Mouse (Mus musculus) large intestine, adult 2 months (tissue): Measurements from ENCODE around the gene Appl1. TPM values are rescaled to one million over a fixed set of nuclear protein-coding genes. Genes with fewer than 3 reads are reported as not detected.
"Not testable (repeated sequence)": the region's sequence is repeated elsewhere in the genome, so short reads cannot be mapped to it uniquely, and the experiment has no call there.

Experiments
- DNase-seq: peaks from one replicate; pipeline ENCODE4 v3.0.0-alpha.2; 2012; ENCODE audit warnings: low read depth, low spot score
- WGBS: fragments of 180-500 bp; shearing (Covaris S2); methylation state at CpG from one replicate; pipeline ENCODE4 v1.1.7; 2018; 5-methylcytosine and 5-hydroxymethylcytosine counted together
- polyA plus RNA-seq: library from polyadenylated mRNA; depleted of rRNA; stranded (reverse); fragments of >200 nt; gene quantifications from 2 replicates; pipeline ENCODE4 v1.2.3, GENCODE M21; 2012

Gene Appl1
- polyA plus RNA-seq, 1 experiment: 2.9 TPM

DNA sequence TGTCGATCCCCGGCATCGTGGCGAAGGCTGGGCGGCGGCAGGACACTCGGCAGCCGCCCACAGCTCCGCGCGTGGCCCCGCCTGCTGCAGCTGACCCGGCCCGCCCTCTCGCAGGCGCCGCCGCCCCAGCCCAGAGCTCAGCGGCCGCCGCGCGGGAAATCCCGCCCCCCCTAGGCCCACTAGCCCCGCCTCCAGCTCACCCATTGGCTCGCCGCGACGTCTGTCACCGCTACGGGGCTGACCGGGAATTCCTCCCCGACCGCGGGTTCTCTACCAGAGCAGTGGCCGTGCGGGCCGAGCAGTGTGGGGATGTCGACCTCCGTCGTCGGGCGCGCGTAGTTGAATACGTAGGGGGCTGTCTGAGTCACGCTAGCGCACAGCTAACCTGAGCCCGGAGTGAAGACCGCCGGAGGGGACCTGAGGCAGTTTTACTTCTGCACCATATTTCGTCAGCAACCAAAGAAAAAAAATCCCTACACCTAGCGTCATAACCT is 546 bp downstream of the Appl1 start:
- WGBS: under 1% methylated on average over 53 of the region's 53 CpGs
- DNase-seq: no peak

DNA sequence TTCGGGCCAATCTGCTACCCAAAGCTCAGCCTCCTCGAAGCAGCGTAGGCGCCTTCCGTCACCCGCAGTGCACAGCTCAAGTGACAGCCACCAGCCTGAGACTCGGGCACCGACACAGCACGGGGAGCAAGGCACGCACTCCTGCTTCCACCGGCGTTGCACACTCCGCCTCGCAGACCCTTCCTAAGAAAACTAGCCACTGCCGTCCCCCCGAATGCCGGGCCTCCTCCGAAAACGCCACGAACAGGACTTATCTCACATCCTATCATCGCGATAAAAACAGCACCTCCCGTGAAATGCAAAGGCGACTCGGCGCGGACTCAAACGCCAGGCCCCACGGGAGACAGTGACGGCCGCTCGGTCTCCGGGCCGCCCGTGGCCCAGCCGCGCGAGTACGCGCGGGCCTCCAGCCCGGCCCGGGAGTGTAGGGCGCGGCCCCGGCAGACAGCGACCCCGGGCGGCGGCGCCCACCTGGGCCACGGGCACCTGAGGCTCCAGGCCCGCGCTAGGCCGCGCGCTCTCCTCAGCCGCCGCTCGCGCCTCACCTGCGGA is 1.1 kb downstream of the Appl1 start:
- DNase-seq: no peak
- WGBS: under 1% methylated on average over 62 of the region's 62 CpGs

DNA sequence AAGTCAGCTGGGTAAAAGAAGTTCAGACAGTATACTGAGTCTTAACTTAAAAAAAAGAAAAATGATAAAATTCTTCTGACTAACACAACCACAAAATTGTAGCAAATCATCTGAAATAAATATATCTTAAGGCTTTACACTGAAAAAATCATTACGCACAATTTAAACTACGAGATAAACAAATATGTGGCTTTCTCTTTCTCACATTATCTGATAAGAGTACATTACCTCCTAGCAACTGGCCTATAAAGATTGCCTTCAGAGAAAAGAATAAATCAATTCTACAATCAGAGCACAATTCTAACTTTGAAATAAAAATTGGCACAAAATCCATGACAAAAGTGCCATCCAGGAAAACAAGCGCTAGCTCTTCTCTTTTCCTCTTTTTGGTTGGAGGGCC is 1.9 kb downstream of the Appl1 start:
- WGBS: 22% methylated on average over 3 of the region's 3 CpGs
- DNase-seq: no peak

DNA sequence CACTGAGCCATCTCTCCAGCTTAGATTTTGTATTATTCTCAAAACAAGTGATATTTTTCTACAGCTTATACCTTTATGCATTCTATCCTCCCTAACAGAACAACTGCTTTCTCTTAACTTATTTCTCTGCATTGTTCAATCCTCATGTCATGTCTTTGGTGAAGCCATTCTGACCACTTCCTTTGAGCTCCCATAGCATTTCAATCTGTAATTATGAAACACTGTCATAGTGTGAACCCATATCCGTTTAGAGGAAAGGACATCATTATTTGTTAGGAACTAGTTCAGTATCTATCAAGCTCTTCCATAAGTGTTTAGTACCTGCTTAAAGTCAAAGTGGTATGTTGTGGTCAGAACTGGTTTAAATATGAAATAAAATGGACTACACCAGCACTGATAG is 10.5 kb downstream of the Appl1 start:
- DNase-seq: no peak
- 79% methylated on average over 1 of the region's 1 CpGs for WGBS

DNA sequence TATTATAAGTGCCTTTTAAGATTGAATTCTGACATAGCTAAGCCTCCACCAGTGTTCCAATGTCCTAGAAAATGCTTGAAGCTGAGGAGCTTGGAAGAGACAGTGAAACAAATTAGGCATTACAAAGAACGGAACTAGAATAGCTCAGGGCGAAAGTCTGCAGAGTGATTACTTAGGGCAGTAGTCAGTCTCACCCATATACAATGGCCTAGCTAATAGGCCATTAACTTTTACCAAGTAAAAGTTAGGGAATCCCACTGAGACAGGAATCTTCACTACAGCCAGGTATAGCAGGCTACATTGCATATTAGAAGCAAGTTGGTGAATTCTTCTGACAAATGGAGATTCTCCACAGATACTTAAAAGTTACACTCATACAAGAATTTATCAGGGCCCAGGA is 14.9 kb downstream of the Appl1 start:
- not testable (repeated sequence) for DNase-seq
- whole genome bisulfite sequencing: 95% methylated on average over 2 of the region's 2 CpGs

DNA sequence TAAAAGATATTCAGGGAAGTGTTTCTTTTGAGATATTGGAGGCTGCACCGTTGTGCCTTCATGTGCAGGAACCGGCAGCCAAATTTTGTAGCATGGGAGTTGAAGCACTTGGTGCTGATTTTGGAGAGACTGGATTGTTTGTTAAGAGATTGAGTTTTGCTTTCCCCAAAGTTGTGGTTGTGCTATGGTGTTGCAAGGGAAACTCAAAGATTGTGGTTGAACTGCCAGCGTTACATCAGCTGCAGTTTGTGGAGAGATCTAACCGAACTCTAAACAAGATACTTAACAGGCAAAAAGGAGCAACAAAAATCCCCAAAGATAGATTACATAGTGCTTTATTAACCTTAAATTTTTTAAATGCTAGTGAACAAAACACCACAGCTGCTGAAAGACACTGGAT is 35.5 kb downstream of the Appl1 start:
- 84% methylated on average over 4 of the region's 4 CpGs for WGBS

DNA sequence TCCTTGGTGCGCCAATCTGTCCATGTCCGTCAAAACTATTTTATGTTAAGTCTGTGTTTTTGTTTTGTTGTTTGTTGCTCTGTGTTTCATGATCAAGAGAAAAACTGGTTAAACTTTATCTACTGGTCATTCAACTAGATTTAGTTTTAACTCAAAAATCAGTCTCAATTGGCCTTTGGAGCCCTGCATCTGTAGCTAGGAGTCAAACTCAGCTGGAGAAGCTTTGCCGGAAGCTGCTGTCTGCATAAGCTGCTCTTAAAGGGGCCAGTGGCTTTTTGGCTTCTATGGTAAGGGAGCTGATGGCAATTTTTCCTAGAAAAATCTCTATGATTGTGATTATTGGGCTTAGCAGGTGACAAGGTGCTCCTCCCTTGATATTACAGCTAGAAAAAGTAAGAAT is 36.1 kb downstream of the Appl1 start:
- WGBS: 94% methylated on average over 3 of the region's 3 CpGs
- no peak for DNase-seq

More for the DNA sequence above, 35.5 kb downstream of the Appl1 start:
- no peak for DNase-seq

DNA sequence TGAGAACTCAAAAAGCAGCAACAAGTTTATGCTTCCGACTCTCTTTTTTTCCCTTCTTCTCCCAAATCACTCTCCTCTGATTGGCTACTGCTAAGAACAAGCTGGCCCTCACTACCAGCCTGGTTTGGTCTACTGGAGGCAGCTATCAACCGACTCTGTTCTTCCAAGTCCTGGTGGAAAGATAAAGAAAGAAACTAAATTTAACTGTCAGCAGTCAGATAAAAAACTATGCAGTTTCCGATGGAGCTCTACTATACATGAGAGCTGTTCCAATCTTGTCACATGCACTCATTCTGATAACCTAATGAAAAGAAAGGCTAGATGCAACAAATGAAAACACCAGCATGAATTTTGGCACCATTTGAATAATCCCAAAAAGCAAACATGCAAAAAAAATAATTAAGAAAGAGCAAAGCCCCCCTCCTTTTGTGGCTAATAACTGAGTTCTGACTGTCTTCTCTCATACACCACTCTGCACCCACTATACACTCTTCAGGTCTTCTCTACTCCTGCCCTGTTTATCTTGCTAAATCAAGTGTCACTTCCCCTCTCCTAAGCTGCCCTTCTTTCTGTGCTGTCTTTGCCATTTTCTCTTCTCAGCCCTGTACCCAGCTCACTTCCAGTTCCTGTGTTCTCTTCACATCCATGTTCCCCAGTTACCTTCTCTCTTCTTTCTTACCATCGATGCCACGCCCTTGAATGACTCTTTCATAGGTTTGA is 47.2 kb downstream of the Appl1 start:
- WGBS: 86% methylated on average over 5 of the region's 5 CpGs

DNA sequence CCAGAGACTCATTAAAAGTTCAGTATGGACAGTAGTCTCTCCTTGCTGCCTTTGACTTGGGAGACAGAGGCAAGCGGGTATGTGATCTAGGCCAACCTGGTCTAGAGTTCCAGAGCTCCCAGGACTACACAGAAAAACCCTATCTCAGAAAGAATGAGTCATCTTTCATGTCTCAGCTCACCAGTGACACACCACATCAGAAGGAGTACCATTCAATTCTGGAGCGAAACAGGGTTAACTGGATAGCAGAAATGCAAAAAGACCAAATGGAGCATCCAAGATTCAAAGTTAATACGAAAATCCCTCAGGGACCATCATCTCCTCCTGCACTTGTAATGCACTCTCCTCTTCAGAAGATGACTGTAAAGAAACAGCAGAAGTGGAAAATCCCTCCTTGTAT is 51.7 kb downstream of the Appl1 start:
- no peak for DNase-seq
- WGBS: 95% methylated on average over 3 of the region's 3 CpGs

More for the DNA sequence above, 47.2 kb downstream of the Appl1 start:
- DNase-seq: no peak

DNA sequence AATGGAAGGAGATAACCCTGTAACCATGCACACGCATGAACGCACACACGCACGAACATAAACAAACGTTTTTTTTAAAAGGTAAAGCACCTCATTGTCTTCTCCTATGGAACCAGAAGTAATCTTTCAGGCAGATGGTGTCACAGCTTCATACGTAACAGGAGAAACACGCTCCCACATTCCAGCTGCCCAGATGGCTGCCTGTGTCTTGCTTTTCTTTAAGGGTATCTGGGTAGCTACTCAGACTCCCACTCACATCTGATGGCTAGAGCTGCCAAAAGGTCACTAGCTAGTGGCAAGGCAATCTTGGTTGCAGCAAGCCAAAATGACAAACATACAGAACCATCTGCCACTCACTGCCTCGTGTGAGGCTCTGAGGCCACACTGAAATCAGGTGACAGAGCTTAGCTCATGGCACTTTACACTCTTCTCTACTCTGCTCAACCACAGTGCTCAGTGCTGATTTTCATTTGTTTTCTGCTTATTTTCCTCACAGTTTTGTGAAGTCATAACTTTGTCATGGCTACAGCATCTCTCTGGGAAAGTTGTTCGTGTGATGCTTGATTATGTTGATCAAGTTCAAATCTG is 57.3 kb downstream of the Appl1 start:
- 83% methylated on average over 9 of the region's 9 CpGs for WGBS
- no peak for DNase-seq

DNA sequence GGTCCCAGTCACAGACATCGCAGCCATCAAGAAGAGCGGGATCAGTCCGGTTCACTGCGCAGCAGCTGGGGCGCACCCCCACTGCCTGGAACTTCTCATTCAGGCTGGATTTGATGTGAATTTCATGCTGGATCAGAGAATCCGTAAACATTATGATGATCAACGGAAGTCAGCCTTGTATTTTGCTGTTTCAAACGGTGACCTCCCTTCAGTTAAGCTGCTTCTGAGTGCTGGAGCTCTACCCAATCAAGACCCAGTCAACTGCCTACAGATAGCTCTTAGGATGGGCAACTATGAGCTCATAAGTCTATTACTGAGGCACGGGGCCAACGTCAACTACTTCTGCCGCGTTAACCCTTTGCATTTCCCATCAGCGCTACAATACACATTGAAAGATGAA is 59.2 kb downstream of the Appl1 start:
- DNase-seq: no peak
- WGBS: 79% methylated on average over 13 of the region's 13 CpGs

DNA sequence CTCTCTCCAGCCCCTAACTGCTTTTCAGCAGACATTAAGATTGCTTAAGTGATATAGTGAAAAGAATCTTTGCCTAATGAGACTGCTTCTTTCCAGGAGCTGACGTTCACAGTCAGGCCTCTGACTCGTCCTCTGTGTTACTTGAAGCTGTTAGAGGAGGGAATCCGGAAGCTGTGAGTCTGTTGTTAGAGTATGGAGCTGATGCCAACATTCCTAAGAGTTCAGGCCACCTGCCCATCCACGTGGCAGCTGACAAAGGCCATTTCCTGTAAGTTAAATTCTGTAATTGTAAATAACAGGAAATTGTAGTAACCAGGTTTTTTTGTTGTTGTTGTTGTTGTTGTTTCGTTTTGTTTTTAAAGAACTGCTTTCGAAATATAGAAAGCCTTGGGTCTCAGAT is 59.8 kb downstream of the Appl1 start:
- 39% methylated on average over 6 of the region's 6 CpGs for WGBS
- no peak for DNase-seq

DNA sequence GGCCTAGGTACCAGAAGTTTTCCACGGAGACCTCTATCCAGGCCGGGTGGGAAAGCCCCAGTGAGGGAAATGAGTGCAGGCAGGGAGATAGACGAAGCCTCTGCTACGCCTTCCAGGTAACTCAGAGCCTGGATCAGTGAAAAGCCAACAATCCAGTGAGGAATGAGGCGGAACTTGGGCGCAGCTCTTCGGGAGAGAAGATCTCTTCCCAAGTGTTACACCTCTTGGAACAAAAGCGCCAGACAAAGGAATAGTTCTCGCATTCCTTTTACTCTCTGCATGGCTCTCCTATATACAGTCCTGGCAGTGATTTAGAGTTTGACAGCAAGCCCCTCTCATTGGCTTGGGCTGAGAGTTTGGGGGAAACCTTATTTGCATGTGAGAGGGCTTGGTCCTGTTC is 60.6 kb downstream of the Appl1 start:
- not testable (repeated sequence) for DNase-seq
- 59% methylated on average over 9 of the region's 9 CpGs for WGBS

DNA sequence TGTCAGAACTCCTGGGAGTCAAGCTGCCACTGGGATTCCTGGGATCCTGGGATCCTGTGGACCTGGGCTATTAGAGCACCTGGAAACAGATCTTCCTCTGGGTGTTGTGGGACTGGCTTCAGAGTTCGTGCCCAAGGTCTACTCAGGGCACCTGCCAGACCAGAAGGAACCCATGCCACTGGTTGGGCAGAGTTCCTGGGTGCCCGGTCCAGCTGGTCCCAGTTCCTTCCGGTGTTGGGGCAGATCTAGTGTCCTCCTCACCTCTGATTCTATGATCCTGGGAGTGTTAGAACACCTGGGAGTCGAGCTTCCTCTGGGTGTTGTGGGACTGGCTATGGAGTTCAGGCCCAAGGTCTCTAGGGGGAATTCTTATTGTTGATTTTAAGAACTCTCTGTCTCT is 63.6 kb downstream of the Appl1 start:
- DNase-seq: no peak
- WGBS: 79% methylated on average over 4 of the region's 4 CpGs

DNA sequence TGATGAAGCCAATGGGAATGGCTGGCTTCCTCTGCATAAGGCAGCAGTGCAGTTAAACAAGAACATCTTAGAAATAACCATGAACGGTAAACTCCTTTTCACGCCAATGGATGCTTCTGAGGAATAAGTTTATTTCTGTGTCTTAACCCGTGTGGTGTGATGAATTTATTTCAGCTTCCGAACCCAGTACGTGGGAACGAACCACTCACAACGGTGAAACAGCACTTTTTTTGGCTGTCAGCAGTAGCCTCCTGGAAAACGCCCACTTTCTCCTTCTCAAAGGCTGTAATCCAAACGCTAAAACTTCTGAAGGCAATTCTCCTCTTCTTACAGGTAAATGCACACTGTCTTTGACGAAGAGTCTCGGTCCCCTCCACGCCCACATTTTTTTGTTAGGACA is 70.1 kb downstream of the Appl1 start:
- no peak for DNase-seq
- 65% methylated on average over 12 of the region's 12 CpGs for WGBS

DNA sequence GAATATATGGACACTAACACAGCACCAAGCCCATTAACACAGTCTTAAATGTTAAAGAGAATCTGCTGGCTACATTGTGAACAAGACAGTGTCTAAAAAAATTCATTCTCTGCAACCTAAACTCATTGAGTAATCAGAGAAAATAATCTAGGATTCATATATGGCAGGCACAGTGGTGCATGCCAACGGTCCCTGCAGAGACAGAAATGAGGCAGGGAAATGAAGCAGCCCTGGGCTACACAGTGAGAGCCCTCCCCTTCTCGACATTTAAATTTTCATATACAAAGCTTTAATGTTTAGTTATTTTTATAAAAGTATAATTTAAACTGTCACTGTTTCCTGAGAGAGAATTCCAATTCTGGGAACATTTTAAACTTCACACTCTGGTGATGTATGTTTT is 71.5 kb downstream of the Appl1 start:
- WGBS: 77% methylated on average over 2 of the region's 2 CpGs
- no peak for DNase-seq

DNA sequence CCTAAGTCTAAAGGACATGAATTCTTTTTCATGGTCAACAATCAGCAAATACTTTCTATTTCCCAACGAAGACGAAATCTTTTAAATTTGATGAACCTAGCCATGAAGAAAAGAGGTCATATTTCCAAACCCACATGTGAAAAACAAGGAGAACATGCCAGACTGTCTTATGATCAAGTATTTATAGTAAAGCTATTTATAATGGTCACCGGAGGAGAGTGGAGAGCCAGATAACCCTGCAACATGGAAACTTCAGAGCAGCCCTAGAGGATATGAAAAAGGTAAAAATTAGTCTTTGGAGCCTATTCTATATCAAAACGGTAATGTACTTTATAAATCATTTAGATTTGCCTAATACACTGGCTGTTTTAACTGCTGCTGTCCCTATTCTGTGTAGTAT is 76.6 kb downstream of the Appl1 start, which contains the start of gene Asb14:
Asb14 (plus strand) TSS at position 166 of the 400 bp plus-strand sequence.
- 93% methylated on average over 4 of the region's 4 CpGs for WGBS
- DNase-seq: no peak

DNA sequence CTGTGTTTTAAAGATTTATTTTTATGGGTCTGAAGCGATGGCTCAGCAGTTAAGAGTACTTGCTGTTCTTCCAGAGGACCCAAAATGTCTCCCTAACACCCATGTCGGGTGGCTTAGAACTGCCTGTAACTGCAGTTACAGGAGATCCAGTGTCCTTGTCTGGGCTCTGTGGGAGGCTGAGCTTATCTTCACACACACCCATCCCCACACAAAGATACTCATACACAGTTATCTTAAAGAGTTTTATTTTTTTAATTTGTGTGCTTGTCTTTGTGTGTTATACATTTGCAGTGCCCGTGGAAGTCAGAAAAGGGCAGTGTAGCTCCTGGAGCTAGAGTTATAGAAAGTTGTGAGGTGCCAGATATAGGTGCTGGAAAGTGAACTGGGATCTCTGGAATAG is 80.3 kb downstream of the Appl1 start:
- no peak for DNase-seq
- WGBS: 85% methylated on average over 3 of the region's 3 CpGs

DNA sequence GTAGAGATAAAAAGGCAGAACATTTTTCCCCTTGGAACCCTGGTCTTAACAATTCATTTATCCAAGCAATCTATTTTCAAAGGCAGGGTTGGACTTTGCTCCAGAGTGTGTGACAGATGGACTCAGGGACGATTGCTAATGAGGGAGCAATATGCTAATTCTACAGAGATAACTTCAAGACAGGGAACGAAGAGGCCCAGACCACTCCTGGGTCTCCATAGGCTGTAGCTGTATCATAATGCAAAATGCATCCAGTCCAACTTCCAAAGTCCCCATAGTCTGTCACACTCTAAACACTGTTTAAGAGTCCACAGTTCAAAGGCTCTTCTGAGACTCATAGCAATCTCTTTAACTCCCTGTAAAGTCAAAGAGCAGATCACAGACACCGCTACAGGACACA is 83.8 kb downstream of the Appl1 start:
- 42% methylated on average over 3 of the region's 3 CpGs for WGBS

DNA sequence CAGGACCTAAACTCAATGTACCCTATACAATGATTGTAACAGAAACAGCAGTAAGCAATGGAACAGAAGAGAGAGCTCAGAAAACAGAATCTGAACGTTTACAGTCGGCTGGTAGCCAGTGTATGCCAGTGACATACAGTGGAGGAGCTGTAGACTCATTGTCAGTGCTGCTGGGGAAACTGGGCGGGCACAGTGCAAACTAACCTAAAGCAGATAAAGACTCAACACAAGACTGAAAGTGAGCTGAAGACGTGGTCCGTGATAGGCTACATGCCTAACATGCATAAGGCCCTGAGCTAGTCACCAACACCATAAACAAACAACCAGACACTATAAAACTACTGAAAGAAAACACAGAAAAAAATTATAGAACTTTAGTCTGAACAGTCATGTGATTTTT is 89.3 kb downstream of the Appl1 start:
- no peak for DNase-seq
- whole genome bisulfite sequencing: 60% methylated on average over 5 of the region's 5 CpGs

More for the DNA sequence above, 83.8 kb downstream of the Appl1 start:
- no peak for DNase-seq

DNA sequence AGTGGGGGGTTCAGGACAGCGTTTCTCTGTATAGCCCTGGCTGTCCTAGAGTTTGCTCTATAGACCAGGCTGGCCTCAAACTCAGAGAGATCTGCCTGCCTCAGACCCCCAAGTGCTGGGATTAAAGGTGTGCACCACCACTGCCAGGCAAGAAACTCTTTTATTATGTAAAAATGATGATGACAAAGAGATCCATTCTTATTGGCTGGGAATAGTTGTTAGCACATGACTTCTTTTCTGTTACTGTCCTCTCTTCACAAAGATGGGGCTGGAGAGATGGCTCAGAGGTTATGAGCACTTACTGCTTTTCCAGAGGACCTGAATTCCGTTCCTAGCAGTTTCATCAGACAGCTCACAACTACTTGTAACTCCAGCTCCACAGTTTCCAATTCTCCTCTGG is 91.1 kb downstream of the Appl1 start:
- 73% methylated on average over 2 of the region's 2 CpGs for WGBS
- no peak for DNase-seq
